Mouse (Mus musculus): Measurements from ENCODE around the gene Batf. TPM values are rescaled to one million over a fixed set of nuclear protein-coding genes. Genes with fewer than 3 reads are reported as not detected.

The Batf gene
- polyA plus RNA-seq, 2 experiments = 3.6 to 3.7 TPM

DNA sequence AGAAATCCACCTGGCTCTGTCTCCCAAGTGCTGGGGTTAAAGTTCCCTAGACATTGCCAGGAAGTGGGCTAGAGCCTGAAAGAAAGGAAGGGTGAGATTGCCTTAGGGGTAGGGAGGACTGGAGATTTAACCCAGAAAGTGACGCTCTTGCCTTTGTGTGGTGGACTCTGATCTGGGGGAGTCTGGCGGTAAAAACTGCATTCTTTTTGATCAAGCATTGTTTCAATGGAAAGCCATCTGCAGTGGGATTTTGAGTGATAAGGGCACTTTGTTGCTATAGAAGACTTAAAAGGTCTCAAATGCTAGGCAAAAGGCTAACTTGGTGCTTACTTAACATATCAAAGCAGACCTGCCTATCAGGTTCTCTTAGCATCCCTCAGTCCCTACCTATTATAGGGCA, 66.8 kb downstream of the Batf start:
- H3K9me3 ChIP-seq (ENCODE audit: control insufficient read depth, low read length) = no peaks in the 10 kb centered on the region
- no peak overlapping the region for H3K27ac ChIP-seq
- no peak overlapping the region for H3K4me3 ChIP-seq (ENCODE audit: insufficient read depth in 1 of 2, low read depth in 2 of 2, low read length in 2 of 2)
- WGBS (ENCODE audit: insufficient replicate concordance) = 45% methylated on average over 2 of the region's 2 CpGs
- H3K27me3 ChIP-seq (ENCODE audit: control insufficient read depth, insufficient read depth, low read length) = no peaks in the 10 kb centered on the region
- TF ChIP-seq EP300 (IDR thresholded peaks at IDR 0.05; ENCODE audit: low read depth) (no peak), CTCF (IDR thresholded peaks at IDR 0.05; ENCODE audit: low read depth) (no peak)
- no peak overlapping the region for H3K9ac ChIP-seq (replicated peaks)
- H3K4me1 ChIP-seq (replicated peaks; ENCODE audit: control insufficient read depth in 2 of 2, insufficient read depth in 2 of 2, low read length in 1 of 2) = peaks cover 0 to 7% of the 10 kb centered on the region in 2 experiments; a peak in 2 of 4 replicates
- H3K4me2 ChIP-seq (ENCODE audit: low read depth) = no peak overlapping the region
- no peak for ATAC-seq (ENCODE audit: insufficient read depth)
- no peak for DNase-seq (ENCODE audit: low read depth in 3 of 3, low spot score in 3 of 3)
- H3K36me3 ChIP-seq (replicated peaks; ENCODE audit: control insufficient read depth, insufficient read depth, low read depth) = no peaks in the 10 kb centered on the region

DNA sequence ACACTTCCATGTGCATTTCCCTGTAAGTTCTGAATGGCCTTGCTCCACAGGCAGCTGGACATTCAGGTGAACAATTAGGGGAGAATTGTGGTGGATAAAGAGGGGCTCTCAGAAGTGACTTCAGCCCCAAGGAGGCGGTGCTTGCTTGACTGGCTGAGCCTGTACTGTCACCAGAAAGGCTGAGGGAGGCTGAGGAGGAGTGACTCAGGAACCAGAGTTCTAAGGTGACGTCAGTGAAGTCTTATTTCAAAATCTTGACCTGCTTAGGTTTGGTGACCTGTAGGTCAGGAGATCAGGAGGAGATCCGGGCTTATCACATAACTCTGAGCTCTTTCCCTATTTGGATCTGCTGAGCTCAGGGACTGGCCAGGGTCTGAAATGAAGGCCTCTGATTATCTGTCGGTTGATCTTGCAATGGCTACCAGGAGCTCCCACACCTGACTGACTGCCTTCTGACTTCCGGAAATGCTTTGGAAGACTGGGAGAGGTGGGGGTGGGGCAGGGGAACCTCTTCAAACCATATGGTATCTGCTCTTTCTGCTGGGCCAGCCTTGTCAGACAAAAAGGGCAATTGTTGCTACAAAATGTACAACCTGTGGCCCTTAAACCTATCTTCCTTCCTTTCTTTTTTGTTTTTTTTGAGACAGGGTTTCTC, 68.3 kb downstream of the Batf start:
- H3K36me3 ChIP-seq (replicated peaks; ENCODE audit: control insufficient read depth, insufficient read depth, low read depth) = no peaks in the 10 kb centered on the region
- TF ChIP-seq EP300 (IDR thresholded peaks at IDR 0.05; ENCODE audit: low read depth) = no peak
- no peak for TF ChIP-seq CTCF (IDR thresholded peaks at IDR 0.05; ENCODE audit: low read depth)
- H3K27ac ChIP-seq = no peak overlapping the region
- H3K27me3 ChIP-seq (ENCODE audit: control insufficient read depth, insufficient read depth, low read length) = no peaks in the 10 kb centered on the region
- peaks cover 0 to 7% of the 10 kb centered on the region in 2 experiments; a peak in 2 of 4 replicates for H3K4me1 ChIP-seq (replicated peaks; ENCODE audit: control insufficient read depth in 2 of 2, insufficient read depth in 2 of 2, low read length in 1 of 2)
- ATAC-seq (ENCODE audit: insufficient read depth) (no peak), DNase-seq (ENCODE audit: low read depth in 3 of 3, low spot score in 3 of 3) (no peak)
- H3K4me3 ChIP-seq (ENCODE audit: insufficient read depth in 1 of 2, low read depth in 2 of 2, low read length in 2 of 2) = no peak overlapping the region
- no peak overlapping the region for H3K9ac ChIP-seq (replicated peaks)
- WGBS (ENCODE audit: insufficient replicate concordance) = 52% methylated on average over 5 of the region's 5 CpGs
- H3K9me3 ChIP-seq (ENCODE audit: control insufficient read depth, low read length) = no peaks in the 10 kb centered on the region
- no peak overlapping the region for H3K4me2 ChIP-seq (ENCODE audit: low read depth)

DNA sequence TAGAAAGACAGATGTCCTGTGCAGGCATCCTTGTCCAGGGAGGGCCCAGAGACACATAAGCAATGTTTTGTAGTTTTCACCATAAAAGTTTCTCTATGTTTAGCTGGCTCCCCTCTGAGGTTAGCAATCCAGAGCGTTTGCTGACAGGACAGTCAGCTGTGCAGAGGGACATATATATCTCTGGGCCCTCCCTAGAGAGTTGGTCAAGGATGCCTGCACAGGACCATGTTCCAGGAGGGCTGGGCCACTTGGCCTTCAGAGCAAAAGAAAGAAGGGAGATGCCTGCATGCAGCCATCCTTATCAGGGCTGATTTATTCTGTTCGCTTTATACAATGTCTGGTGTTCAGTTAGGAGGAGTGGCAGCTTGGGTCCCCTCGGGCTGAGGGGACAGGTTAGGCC, 70.0 kb downstream of the Batf start:
- Histone ChIP-seq H3K27ac (no peak overlapping the region), H3K36me3 (replicated peaks; ENCODE audit: control insufficient read depth, insufficient read depth, low read depth) (no peaks in the 10 kb centered on the region), H3K9me3 (ENCODE audit: control insufficient read depth, low read length) (no peaks in the 10 kb centered on the region), H3K4me2 (ENCODE audit: low read depth) (no peak overlapping the region), H3K4me1 (replicated peaks; ENCODE audit: control insufficient read depth in 2 of 2, insufficient read depth in 2 of 2, low read length in 1 of 2) (peaks cover 0 to 7% of the 10 kb centered on the region in 2 experiments; a peak in 2 of 4 replicates), H3K4me3 (ENCODE audit: insufficient read depth in 1 of 2, low read depth in 2 of 2, low read length in 2 of 2) (no peak overlapping the region), H3K9ac (replicated peaks) (no peak overlapping the region), H3K27me3 (ENCODE audit: control insufficient read depth, insufficient read depth, low read length) (no peaks in the 10 kb centered on the region)
- ATAC-seq (ENCODE audit: insufficient read depth) (no peak), DNase-seq (ENCODE audit: low read depth in 3 of 3, low spot score in 3 of 3) (no peak)
- 54% methylated on average over 3 of the region's 3 CpGs for WGBS (ENCODE audit: insufficient replicate concordance)
- TF ChIP-seq EP300 (IDR thresholded peaks at IDR 0.05; ENCODE audit: low read depth) (no peak), CTCF (IDR thresholded peaks at IDR 0.05; ENCODE audit: low read depth) (no peak)

DNA sequence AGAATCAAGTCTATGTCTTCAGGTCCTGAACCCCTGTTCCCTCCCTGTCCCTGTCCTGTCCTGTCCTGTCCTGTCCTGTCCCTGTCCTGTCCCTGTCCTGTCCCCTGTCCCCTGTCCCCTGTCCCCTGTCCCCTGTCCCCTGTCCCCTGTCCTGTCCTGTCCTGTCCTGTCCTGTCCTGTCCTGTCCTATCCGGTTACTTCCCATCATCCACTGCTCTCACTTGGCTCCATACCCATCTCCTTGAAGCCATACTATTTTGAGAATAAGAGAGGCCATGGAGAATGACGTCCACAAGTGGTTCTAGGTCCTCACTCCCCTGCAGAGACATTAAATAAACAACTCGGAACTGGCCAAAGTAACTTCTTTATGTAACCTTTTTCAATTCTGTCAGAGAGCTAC, 70.6 kb downstream of the Batf start:
- Histone ChIP-seq H3K9ac (replicated peaks) (no peak overlapping the region), H3K36me3 (replicated peaks; ENCODE audit: control insufficient read depth, insufficient read depth, low read depth) (no peaks in the 10 kb centered on the region), H3K4me1 (replicated peaks; ENCODE audit: control insufficient read depth in 2 of 2, insufficient read depth in 2 of 2, low read length in 1 of 2) (peaks cover 0 to 7% of the 10 kb centered on the region in 2 experiments; a peak in 2 of 4 replicates), H3K27me3 (ENCODE audit: control insufficient read depth, insufficient read depth, low read length) (no peaks in the 10 kb centered on the region), H3K4me3 (ENCODE audit: insufficient read depth in 1 of 2, low read depth in 2 of 2, low read length in 2 of 2) (no peak overlapping the region), H3K27ac (no peak overlapping the region), H3K4me2 (ENCODE audit: low read depth) (no peak overlapping the region), H3K9me3 (ENCODE audit: control insufficient read depth, low read length) (no peaks in the 10 kb centered on the region)
- TF ChIP-seq CTCF (IDR thresholded peaks at IDR 0.05; ENCODE audit: low read depth) (no peak), EP300 (IDR thresholded peaks at IDR 0.05; ENCODE audit: low read depth) (no peak)
- 47% methylated on average over 3 of the region's 3 CpGs for WGBS (ENCODE audit: insufficient replicate concordance)
- no peak for DNase-seq (ENCODE audit: low read depth in 3 of 3, low spot score in 3 of 3)
- ATAC-seq (ENCODE audit: insufficient read depth) = no peak

Small RNAs within 50 kb of the gene (microRNA-seq; reads per million reads assigned to microRNA genes)
- gene Gm47285 = not detected

Other genes starting within 250 kb of the Batf start
- gene Fos, start 212.8 kb upstream of the Batf start, polyA plus RNA-seq (2012; rRNA removed) = 0.79 and 0.83 TPM in 2 replicates
- gene Fos, start 212.8 kb upstream of the Batf start, polyA plus RNA-seq (2014; fragmentation: Nextera tagmentation; extraction: Ambion mirVana) = 0.61 and 0.71 TPM in 2 replicates
- 1.1 and 2.1 TPM in 2 replicates for gene Jdp2, start 87.6 kb upstream of the Batf start, polyA plus RNA-seq (2012; rRNA removed)
- gene Jdp2, start 87.6 kb upstream of the Batf start, polyA plus RNA-seq (2014; fragmentation: Nextera tagmentation; extraction: Ambion mirVana) = 0.16 and 0.18 TPM in 2 replicates
- gene Flvcr2, start 59.9 kb downstream of the Batf start, polyA plus RNA-seq (2012; rRNA removed) = 2.7 TPM in 2 replicates
- 3.6 TPM in 2 replicates for gene Flvcr2, start 59.9 kb downstream of the Batf start, polyA plus RNA-seq (2014; fragmentation: Nextera tagmentation; extraction: Ambion mirVana)
- 49.6 and 58.9 TPM in 2 replicates for gene Erg28, start 137.9 kb downstream of the Batf start, polyA plus RNA-seq (2012; rRNA removed)
- 91.9 and 98.4 TPM in 2 replicates for gene Erg28, start 137.9 kb downstream of the Batf start, polyA plus RNA-seq (2014; fragmentation: Nextera tagmentation; extraction: Ambion mirVana)
- 5.6 and 6.2 TPM in 2 replicates for gene Ttll5, start 138.0 kb downstream of the Batf start, polyA plus RNA-seq (2012; rRNA removed)
- 6.4 and 7.1 TPM in 2 replicates for gene Ttll5, start 138.0 kb downstream of the Batf start, polyA plus RNA-seq (2014; fragmentation: Nextera tagmentation; extraction: Ambion mirVana)

All from liver, embryonic 14.5 days (tissue).